Mouse (Mus musculus): Measurements from ENCODE around the gene Klf16. TPM values are rescaled to one million over a fixed set of nuclear protein-coding genes. Genes with fewer than 3 reads are reported as not detected.

Klf16 gene
- 191 and 227 TPM in 2 replicates for polyA plus RNA-seq (2012; ENCODE audit: low replicate concordance)

DNA sequence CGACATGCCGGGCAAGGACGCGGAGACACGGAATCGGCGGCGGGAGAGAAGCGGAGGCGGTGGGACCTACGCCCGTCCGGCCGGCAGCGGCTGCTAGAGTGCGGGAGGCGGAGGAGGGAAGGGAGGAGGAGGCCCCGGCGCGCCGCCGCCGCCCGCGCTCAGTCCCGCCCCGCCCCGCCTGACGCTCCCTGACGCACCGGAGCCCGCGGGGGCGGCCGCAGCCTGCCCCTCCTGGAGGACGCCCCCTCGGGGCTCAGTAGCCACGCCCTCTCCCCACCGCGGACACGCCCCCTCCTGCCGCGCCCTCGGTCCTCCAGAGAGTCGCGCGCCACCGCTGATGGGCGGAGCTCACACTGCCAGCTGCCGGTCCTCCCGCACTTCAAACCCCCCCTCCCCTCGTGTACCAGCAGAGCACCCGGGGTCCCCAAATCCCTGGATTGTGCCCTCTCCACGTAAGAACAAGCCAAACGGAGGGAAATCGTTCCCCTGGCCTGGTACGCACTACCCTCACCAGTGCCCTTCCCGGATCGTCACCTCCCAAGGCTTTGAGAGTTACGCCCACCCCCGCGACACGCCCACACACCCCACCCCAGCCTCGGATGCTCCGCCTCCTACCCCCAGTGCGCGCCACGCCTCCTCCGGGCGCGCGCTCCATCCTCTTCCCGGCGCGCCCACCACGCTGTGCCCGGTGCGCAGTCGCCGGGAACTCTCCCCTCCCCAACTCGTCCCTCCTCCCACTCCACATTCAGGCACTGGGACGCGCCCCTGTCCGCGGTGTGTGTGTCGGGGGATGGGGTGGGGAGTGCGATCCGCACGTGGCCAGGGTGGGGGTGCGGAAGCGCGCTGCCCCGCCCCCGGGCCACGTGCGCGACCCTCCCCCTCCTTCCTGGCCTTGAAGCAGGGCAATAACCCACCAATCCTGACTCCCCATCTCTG lies at the start of gene Klf16:
TSS of gene Klf16 (minus strand) at position 127 of the 936 bp plus-strand sequence.

DNA sequence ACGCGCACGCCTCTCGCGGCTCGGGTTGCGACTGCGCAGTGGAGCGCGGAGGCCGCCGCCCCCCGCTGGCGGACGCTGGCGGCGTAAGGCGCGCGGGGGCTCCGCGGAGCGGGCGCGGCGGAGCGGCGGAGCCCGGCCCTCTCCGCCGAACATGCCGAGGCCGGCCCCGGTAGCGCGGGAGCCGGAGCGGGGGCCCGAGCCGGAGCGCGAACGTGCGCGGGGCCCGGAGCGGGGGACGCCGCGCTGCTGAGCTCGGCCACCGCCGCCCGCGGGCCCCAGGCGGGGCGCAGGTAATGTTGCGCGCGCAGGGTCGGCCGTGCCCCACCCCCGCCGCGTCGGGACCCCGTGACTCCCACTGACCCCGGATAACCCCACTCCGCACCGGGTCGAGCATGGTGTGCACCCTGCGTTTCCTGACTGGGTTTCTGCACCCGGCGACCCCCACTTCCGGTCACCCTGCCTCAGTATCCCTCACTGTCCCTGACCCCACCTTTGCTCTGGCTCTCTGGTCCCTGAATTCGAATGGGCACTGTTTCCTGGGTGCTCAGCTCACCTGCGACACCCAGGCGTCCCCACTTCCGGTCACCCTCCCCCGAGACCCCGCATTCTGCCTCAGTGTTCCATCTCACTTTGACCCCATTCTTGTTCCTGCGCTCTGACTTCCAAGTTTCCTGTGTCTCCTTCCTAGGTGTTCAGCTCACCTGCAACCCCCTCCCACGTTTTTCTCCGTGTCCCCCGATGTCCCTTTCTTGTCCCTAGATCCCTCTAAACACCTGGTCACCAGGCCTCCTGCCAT lies 45.7 kb upstream of the Klf16 start, which contains the start of gene Csnk1g2:
TSS of gene Csnk1g2 (plus strand) at position 178 of the 796 bp plus-strand sequence.

DNA sequence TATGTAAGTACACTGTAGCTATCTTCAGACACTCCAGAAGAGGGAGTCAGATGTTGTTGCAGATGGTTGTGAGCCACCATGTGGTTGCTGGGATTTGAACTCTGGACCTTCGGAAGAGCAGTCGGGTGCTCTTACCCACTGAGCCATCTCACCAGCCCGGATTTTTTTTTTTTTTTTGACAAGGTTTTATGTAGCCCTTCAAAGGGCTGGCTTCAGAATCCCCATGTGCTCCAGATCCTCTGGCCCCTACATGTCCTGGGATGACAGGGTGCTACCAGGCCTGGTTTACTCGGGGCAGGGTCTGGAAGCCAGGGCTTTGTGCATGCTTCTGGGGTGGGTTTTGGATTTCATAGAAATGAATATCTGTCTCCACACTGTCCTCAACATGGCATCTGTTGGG lies 28.6 kb upstream of the Klf16 start, which contains the start of gene Gm49322:
TSS of gene Gm49322 (plus strand) at position 301 of the 400 bp plus-strand sequence.

DNA sequence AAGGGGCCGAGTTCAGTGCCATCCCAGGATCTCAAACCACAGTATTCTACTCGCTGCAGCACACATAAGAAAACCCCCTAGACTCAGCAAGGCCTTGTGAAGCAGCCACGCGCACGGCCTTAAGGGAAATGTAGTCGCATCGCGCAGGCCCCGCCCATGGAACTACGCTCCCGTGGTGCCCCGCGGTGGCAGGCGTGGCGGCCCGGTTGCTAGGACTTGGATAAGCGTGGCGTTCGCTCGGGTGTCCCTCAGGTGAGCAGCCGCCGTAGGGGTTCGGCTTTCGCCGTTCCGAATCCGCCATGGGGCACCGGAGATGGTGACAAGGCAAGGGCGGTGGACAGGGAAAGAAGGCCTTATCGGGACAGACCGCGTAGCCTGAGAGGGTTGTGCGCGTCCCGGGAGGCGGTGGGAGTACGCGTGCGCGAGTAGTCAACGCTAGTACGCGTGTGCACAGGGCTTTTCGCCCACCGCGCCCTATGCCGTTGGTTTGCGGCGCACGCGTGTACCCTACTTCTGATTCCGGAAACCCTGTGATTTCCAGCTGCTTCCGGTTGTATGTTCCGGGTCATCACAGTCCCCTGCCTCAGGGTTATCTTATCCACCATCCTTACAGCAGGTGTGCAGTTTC lies 25.7 kb upstream of the Klf16 start, which contains the start of the genes Scamp4 and Adat3:
TSS of gene Scamp4 (plus strand) at position 175 of the 628 bp plus-strand sequence.
TSS of gene Adat3 (plus strand) at position 183 of the 628 bp plus-strand sequence.

DNA sequence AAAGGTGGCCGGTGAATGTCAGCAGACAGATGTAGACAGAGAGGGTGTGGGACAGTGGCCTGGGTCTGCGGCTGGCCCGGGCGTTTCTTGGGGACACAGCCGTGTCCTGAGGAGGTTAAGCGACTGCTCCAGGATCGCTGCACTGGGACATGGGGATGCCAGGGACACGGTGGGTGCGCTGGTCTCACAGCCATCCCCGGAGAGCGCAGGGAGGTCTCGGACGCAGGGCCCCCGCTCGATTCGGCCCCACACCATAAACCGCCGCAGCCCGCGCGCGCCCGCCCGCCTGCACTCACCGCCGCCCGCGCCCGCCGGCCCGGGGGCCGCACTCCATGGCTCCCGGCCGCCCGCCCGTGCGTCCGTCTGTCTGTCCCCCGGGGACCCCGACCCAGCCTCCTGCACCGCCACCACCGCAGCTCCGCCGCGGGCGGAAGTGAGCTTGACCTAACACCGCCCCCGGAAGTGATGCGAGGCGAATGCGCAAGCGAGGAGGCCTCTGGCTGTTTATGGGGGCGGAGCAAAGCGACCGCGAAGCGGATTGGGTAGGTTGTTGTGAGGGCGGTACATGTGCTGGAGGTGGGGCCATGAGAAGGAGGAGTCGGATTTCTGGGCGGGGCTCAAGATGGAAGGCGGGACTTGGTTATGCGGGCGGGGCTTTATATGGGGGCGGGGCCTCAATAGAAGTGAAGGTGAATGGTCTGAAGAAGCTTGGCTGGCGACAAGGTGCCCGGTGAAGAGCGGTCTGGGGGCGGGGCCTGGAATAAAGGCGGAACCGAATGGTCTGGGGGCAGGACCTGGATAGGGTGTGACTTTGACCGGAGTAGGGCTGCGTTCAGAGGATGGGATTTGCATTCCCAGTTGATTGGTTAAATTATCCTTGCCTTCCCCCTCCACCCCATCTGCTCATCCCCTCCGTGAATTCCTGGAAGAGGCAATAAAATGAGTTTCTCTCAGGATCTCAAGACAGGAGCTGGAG lies 13.0 kb upstream of the Klf16 start, which contains the start of gene Abhd17a:
TSS of gene Abhd17a (minus strand) at position 463 of the 976 bp plus-strand sequence.

DNA sequence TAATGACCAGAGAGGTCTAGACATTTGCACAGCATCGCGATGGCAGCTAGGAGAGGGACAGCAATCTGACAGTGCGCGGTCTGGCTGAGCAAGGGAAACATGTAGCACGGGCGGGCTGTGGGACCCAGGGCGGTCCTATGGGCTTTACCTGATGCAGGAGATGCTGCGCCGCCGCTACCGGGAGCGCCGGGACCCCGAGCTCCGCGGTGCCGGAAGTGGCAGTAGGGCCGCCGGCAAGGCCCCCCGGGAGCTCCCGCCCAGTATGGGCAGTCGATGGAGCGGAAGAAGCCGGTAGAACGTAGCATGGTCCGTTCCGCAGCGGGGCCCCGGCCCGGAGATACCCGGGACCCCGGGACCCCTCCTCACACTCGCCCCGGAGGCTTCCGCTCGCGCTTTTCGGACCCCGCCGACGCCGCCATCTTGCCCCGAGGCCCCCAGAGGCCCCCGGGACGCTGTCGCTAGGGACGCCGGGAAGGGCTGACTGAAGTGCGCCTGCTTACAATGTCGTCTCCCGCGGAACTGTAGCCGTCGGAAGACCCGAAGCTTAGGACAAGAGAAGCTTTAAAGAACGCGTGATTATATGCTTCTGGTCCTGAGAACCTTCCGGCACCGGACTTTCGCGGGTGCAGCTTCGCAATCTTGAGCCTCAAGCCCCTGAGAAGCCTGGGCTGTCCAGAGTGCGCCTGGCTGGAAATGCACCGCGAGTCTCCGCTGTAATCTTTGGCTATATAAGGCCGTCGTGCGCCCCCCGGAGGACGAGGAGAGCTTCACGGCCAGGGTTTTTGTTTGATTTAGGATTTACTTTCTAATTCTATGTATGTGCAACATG lies 15.8 kb downstream of the Klf16 start, which contains the start of gene Rexo1:
TSS of gene Rexo1 (minus strand) at position 445 of the 829 bp plus-strand sequence.

DNA sequence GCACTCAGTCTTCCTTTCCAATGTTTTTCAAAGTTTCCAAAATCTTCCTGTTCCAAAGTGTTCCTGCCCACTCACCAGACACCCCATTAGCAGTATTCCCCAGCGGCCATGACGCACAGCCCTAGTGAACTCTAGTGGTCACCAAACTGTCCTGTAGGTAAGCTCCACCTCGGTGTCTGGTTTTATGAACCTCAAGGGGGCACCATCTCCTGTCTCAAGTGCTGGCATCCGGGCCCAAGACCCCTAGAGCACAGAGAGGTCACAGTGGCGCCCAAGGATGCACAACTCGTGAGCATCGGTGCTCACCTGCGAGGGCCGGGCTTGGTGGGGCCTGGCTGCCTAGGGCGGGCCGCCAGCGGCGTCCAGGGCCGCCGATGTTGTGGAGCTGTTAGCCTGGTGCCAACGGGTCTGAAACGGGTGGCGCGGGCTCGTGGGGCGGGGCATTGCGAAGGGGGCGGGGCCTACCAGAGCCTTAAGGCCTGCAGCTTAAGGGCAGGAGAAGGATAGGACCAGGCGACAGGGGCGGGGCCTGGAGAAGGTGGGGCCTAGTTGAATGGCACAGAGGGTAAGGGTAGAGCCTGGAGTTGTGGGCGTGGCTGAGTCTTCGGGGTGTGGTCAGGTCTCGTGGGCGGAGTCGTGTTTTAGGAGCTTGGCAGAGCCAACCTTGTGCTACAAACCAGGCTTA lies 38.3 kb downstream of the Klf16 start, which contains the start of gene Atp8b3:
TSS of gene Atp8b3 (minus strand) at position 415 of the 685 bp plus-strand sequence.

Other genes starting within 250 kb of the Klf16 start
- gene Pcsk4, start 247.8 kb downstream of the Klf16 start, polyA plus RNA-seq (2012; ENCODE audit: low replicate concordance) = 29.8 and 43.5 TPM in 2 replicates
- gene Reep6, start 247.4 kb downstream of the Klf16 start, polyA plus RNA-seq (2012; ENCODE audit: low replicate concordance) = 198 and 406 TPM in 2 replicates
- gene Adamtsl5, start 228.9 kb downstream of the Klf16 start, polyA plus RNA-seq (2012; ENCODE audit: low replicate concordance) = 59.0 and 75.4 TPM in 2 replicates
- gene Plk5, start 220.9 kb downstream of the Klf16 start, polyA plus RNA-seq (2012; ENCODE audit: low replicate concordance) = not detected in 2 replicates
- 45.9 and 68.4 TPM in 2 replicates for gene Mex3d, start 189.7 kb downstream of the Klf16 start, polyA plus RNA-seq (2012; ENCODE audit: low replicate concordance)
- 234 and 272 TPM in 2 replicates for gene Mbd3, start 177.8 kb downstream of the Klf16 start, polyA plus RNA-seq (2012; ENCODE audit: low replicate concordance)
- 544 and 1,539 TPM in 2 replicates for gene Uqcr11, start 170.5 kb downstream of the Klf16 start, polyA plus RNA-seq (2012; ENCODE audit: low replicate concordance)
- gene Tcf3, start 143.7 kb downstream of the Klf16 start, polyA plus RNA-seq (2012; ENCODE audit: low replicate concordance) = 1,132 and 1,188 TPM in 2 replicates
- not detected in 2 replicates for gene Onecut3, start 82.5 kb downstream of the Klf16 start, polyA plus RNA-seq (2012; ENCODE audit: low replicate concordance)
- not detected in 2 replicates for gene Atp8b3, start 38.2 kb downstream of the Klf16 start, polyA plus RNA-seq (2012; ENCODE audit: low replicate concordance)
- gene Rexo1, start 15.8 kb downstream of the Klf16 start, polyA plus RNA-seq (2012; ENCODE audit: low replicate concordance) = 189 and 285 TPM in 2 replicates
- 634 and 1,312 TPM in 2 replicates for gene Abhd17a, start 13.0 kb upstream of the Klf16 start, polyA plus RNA-seq (2012; ENCODE audit: low replicate concordance)
- gene Scamp4, start 25.6 kb upstream of the Klf16 start, polyA plus RNA-seq (2012; ENCODE audit: low replicate concordance) = 82.3 and 112 TPM in 2 replicates
- 31.5 and 42.1 TPM in 2 replicates for gene Adat3, start 25.6 kb upstream of the Klf16 start, polyA plus RNA-seq (2012; ENCODE audit: low replicate concordance)
- 1.0 and 3.8 TPM in 2 replicates for gene Gm49322, start 28.7 kb upstream of the Klf16 start, polyA plus RNA-seq (2012; ENCODE audit: low replicate concordance)
- gene Csnk1g2, start 45.5 kb upstream of the Klf16 start, polyA plus RNA-seq (2012; ENCODE audit: low replicate concordance) = 465 and 492 TPM in 2 replicates
- 22.7 and 32.6 TPM in 2 replicates for gene Btbd2, start 79.8 kb upstream of the Klf16 start, polyA plus RNA-seq (2012; ENCODE audit: low replicate concordance)
- gene Mknk2, start 100.8 kb upstream of the Klf16 start, polyA plus RNA-seq (2012; ENCODE audit: low replicate concordance) = 655 and 955 TPM in 2 replicates
- 20.5 and 25.8 TPM in 2 replicates for gene Mob3a, start 124.7 kb upstream of the Klf16 start, polyA plus RNA-seq (2012; ENCODE audit: low replicate concordance)
- gene Izumo4, start 124.9 kb upstream of the Klf16 start, polyA plus RNA-seq (2012; ENCODE audit: low replicate concordance) = 8.8 and 12.5 TPM in 2 replicates
- gene Ap3d1, start 164.9 kb upstream of the Klf16 start, polyA plus RNA-seq (2012; ENCODE audit: low replicate concordance) = 30.9 and 34.8 TPM in 2 replicates
- 210 and 242 TPM in 2 replicates for gene Dot1l, start 177.9 kb upstream of the Klf16 start, polyA plus RNA-seq (2012; ENCODE audit: low replicate concordance)
- 1,203 and 1,963 TPM in 2 replicates for gene Sf3a2, start 220.9 kb upstream of the Klf16 start, polyA plus RNA-seq (2012; ENCODE audit: low replicate concordance)
- 158 and 168 TPM in 2 replicates for gene Plekhj1, start 221.3 kb upstream of the Klf16 start, polyA plus RNA-seq (2012; ENCODE audit: low replicate concordance)
- gene Amh, start 227.9 kb upstream of the Klf16 start, polyA plus RNA-seq (2012; ENCODE audit: low replicate concordance) = 1.6 and 3.6 TPM in 2 replicates
- not detected in 2 replicates for gene Jsrp1, start 236.2 kb upstream of the Klf16 start, polyA plus RNA-seq (2012; ENCODE audit: low replicate concordance)
- 1,955 and 2,032 TPM in 2 replicates for gene Oaz1, start 249.3 kb upstream of the Klf16 start, polyA plus RNA-seq (2012; ENCODE audit: low replicate concordance)